Comparison of ENCODE assay signal across 17 mouse cellular contexts in genomic region chr1:181462906-181463179, GRCm38 (mm10). TPM values are rescaled to one million over a fixed set of nuclear protein-coding genes. Genes with fewer than 3 reads are reported as not detected.
"Had no signal": no experiment of that assay in that cellular context is flagged by ENCODE, and none has a peak within 500 bp of the region (broad histone marks: within the 10 kb centered on the region; RNA-seq: fewer than 3 reads in every experiment).

No protein-coding gene starts in this region.

- DNase-seq: retina, postnatal 1 day; right cerebral cortex, adult 18-20 months; right cerebral cortex, postnatal 14 days; right cerebral cortex, postnatal 25 days; right cerebral cortex, postnatal 4 days; spleen, adult 18-20 months; thymus, adult 18-20 months; thymus, adult 2 months; thymus, postnatal 14 days; thymus, postnatal 25 days; thymus, postnatal 36 days; thymus, postnatal 4 days had no signal

- H3K27ac ChIP-seq: neural tube, embryonic 13.5 days; neural tube, embryonic 15.5 days; stomach, embryonic 15.5 days; stomach, postnatal 0 days had no signal

- H3K4me3 ChIP-seq: neural tube, embryonic 13.5 days; neural tube, embryonic 15.5 days; stomach, embryonic 15.5 days had no signal

RNA-seq across cellular contexts. Expression of gene Ccdc121, which starts 48.4 kb away (rescaled TPM):
- total RNA-seq: neutrophil, adult 5-6 weeks had no signal
